Mouse (Mus musculus) C2C12 (cell line): ENCODE measurements around the gene Idh2. TPM values are rescaled to one million over a fixed set of nuclear protein-coding genes. Genes with fewer than 3 reads are reported as not detected.

Source experiments
- H3K27me3 ChIP-seq: one replicate; pipeline ENCODE4 v1.6.1; 2011; ENCODE audit not compliant: control insufficient read depth, insufficient read depth, insufficient read length
- H3K36me3 ChIP-seq: one replicate; pipeline ENCODE4 v1.6.1; 2011; ENCODE audit not compliant: control insufficient read depth, insufficient read depth
- H3K4me3 ChIP-seq: one replicate; pipeline ENCODE4 v1.5.1; 2011; ENCODE audit warnings: mild to moderate bottlenecking, control low read depth; ENCODE audit not compliant: poor library complexity, insufficient read depth, severe bottlenecking
- H3K79me2 ChIP-seq: one replicate; pipeline ENCODE4 v1.6.1; 2011; ENCODE audit not compliant: control insufficient read depth, insufficient read depth
- H3K79me3 ChIP-seq: one replicate; pipeline ENCODE4 v1.6.1; 2011; ENCODE audit warnings: low read depth, control low read depth
- H3ac ChIP-seq: one replicate; pipeline ENCODE3; 2011; ENCODE audit warnings: low read depth; ENCODE audit not compliant: control insufficient read depth, insufficient read length
- CEBPB ChIP-seq: IDR thresholded peaks from one replicate; pipeline ENCODE4 v1.6.1; 2011; ENCODE audit warnings: low read depth, mild to moderate bottlenecking, control low read depth, moderate library complexity
- CTCF ChIP-seq: IDR thresholded peaks from one replicate; pipeline ENCODE4 v1.5.1; 2011; ENCODE audit not compliant: control insufficient read depth, insufficient read depth, insufficient read length
- FOSL1 ChIP-seq: IDR thresholded peaks from one replicate; pipeline ENCODE4 v1.8.0; 2011; ENCODE audit warnings: mild to moderate bottlenecking, low read length; ENCODE audit not compliant: poor library complexity, insufficient read depth, severe bottlenecking
- MAX ChIP-seq: IDR thresholded peaks from one replicate; pipeline ENCODE4 v1.6.1; 2011; ENCODE audit warnings: mild to moderate bottlenecking, control low read depth
- MYOD1 ChIP-seq: IDR thresholded peaks from one replicate; pipeline ENCODE4 v1.6.1; 2011; ENCODE audit warnings: low read depth; ENCODE audit not compliant: control insufficient read depth, insufficient read length
- MYOG ChIP-seq: IDR thresholded peaks from one replicate; pipeline ENCODE4 v1.6.1; 2011; ENCODE audit not compliant: control insufficient read depth, insufficient read length; ENCODE audit errors: extremely low read depth
- USF1 ChIP-seq: IDR thresholded peaks from one replicate; pipeline ENCODE4 v1.6.1; 2011; ENCODE audit warnings: low read depth, mild to moderate bottlenecking, control low read depth, moderate library complexity
- polyA plus RNA-seq: library from polyadenylated mRNA; unstranded; fragments of >200 nt; fragmentation: generic; extraction: Trizol; gene quantifications from one replicate; pipeline ENCODE4 v1.2.1, GENCODE M21; 2012; ENCODE audit warnings: missing spikeins

Idh2 gene
- polyA plus RNA-seq, 1 experiment: 244 TPM

GRCm38 (mm10) chr7:80092351-80093046, 22.7 kb downstream of the Idh2 start:
- no peaks in the 10 kb centered on the region for H3K27me3 ChIP-seq
- peaks cover 60% of the 10 kb centered on the region for H3K36me3 ChIP-seq

GRCm38 (mm10) chr7:80091866-80092210, 23.4 kb downstream of the Idh2 start:
- Histone ChIP-seq H3ac (no peak overlapping the region), H3K36me3 (peaks cover 65% of the 10 kb centered on the region), H3K4me3 (no peak overlapping the region), H3K79me3 (no peaks in the 10 kb centered on the region), H3K79me2 (no peaks in the 10 kb centered on the region), H3K27me3 (no peaks in the 10 kb centered on the region)
- no peak for TF ChIP-seq CTCF
- TF ChIP-seq MAX: no peak
- TF ChIP-seq MYOG: no peak
- no peak for TF ChIP-seq USF1
- no peak for TF ChIP-seq FOSL1

More at GRCm38 (mm10) chr7:80092351-80093046, 22.7 kb downstream of the Idh2 start:
- Histone ChIP-seq H3ac (no peak overlapping the region), H3K79me2 (no peaks in the 10 kb centered on the region), H3K79me3 (no peaks in the 10 kb centered on the region), H3K4me3 (no peak overlapping the region)
- TF ChIP-seq CEBPB (no peak), FOSL1 (no peak), CTCF (no peak), MYOG (no peak)

DNA sequence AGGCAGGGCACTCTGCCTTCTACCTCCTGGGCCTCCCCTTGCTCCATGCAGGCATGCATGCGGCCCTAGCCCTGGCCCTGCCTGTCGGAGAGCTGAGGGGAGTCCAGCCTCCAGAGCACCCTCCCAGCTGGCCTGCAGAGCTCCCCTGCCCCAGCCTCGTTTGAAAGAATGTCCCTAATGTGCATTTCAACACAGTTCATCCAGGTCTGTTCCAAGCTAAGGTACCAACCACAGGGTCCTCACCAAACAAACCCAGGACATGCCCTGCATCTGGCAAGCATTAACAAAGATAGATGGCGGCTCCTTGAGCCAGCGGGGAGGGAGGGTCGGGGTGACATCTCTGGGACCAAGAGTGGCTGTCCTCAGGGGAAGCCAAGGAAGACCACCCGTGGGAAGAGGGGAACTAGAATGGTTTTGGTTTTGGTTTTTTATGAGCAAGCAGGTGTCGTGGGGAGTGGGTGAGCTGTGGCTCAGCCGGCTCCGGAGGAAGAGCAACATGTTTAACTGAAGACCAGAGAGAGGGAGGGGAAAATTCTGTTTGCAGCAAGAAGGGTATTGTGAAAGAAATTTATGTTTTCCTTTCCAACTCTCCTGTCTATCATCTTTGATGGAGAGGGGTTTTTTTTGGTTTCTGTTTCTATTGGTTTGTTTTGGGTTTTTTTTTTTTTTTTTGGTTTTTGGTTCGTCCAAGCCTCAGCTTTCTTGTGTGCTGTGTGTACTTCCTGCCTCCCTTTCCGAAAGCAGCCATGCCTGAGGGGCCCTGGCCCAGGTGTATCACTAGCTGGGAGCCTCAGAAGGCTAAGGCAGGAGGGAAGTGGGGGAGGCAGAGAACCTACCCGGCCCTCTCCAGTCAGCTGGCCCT, 24.0 kb downstream of the Idh2 start:
- H3K4me3 ChIP-seq: no peak overlapping the region
- no peak overlapping the region for H3ac ChIP-seq
- TF ChIP-seq MYOG: no peak
- TF ChIP-seq CTCF: no peak
- no peak for TF ChIP-seq USF1
- TF ChIP-seq MYOD1: no peak
- TF ChIP-seq FOSL1: no peak
- TF ChIP-seq MAX: no peak
- TF ChIP-seq CEBPB: no peak
- H3K36me3 ChIP-seq: peaks cover 60% of the 10 kb centered on the region
- H3K27me3 ChIP-seq: no peaks in the 10 kb centered on the region
- no peaks in the 10 kb centered on the region for H3K79me3 ChIP-seq
- no peaks in the 10 kb centered on the region for H3K79me2 ChIP-seq

- TF ChIP-seq MYOG: no peak
- TF ChIP-seq MAX: no peak
- TF ChIP-seq FOSL1: no peak
- TF ChIP-seq USF1: no peak
- TF ChIP-seq CTCF: no peak
- no peak for TF ChIP-seq CEBPB
- no peak for TF ChIP-seq MYOD1
- H3K36me3 ChIP-seq: peaks cover 52% of the 10 kb centered on the region
- H3K27me3 ChIP-seq: no peaks in the 10 kb centered on the region
- H3ac ChIP-seq: no peak overlapping the region
- no peaks in the 10 kb centered on the region for H3K79me2 ChIP-seq
- H3K4me3 ChIP-seq: no peak overlapping the region
- no peaks in the 10 kb centered on the region for H3K79me3 ChIP-seq
Observed at GRCm38 (mm10) chr7:80090191-80091003, 24.8 kb downstream of the Idh2 start.

DNA sequence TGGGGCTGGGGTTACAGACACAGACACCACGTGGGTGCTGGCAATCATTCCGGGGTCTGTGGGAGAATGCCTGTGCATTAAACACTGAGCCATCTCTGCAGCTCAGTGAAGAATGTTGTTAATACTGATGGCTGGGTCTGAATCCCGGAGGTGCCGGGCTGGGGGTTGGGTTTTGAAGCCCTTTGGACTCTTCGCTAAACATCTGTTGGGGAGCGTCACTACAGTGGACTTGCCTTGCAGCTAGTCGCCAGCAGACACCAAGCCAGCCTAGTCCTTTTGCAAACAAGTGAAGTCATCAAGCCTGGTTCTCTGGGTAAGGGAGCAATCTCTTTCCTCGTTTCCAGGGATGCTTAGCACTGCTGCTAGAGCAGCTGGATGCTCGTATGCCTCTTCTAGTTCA, 27.0 kb downstream of the Idh2 start:
- TF ChIP-seq CEBPB (no peak), USF1 (no peak), MYOG (no peak), MAX (no peak), CTCF (no peak), FOSL1 (no peak), MYOD1 (no peak)
- no peaks in the 10 kb centered on the region for H3K79me2 ChIP-seq
- H3K79me3 ChIP-seq: no peaks in the 10 kb centered on the region
- no peaks in the 10 kb centered on the region for H3K27me3 ChIP-seq
- H3K36me3 ChIP-seq: peaks cover 34% of the 10 kb centered on the region
- H3ac ChIP-seq: no peak overlapping the region
- H3K4me3 ChIP-seq: no peak overlapping the region
